Mouse (Mus musculus): Measurements from ENCODE around the gene Cox19.
"Not testable (repeated sequence)": the region's sequence is repeated elsewhere in the genome, so short reads cannot be mapped to it uniquely, and the experiment has no call there.

Gene Cox19
- long read RNA-seq, experiment 1, transcript Cox19-201 (3 exons, 2,461 nt), result major isoform, 40 of 40 reads
- long read RNA-seq, experiment 1, partial matches to known transcripts, result 0 of 40 reads
- long read RNA-seq, experiment 1, other reads (novel, unspliced or antisense), result 0 of 40 reads
- long read RNA-seq, experiment 2, transcript Cox19-201 (3 exons, 2,461 nt), result major isoform, 54 of 58 reads
- long read RNA-seq, experiment 2, partial matches to known transcripts, result 0 of 58 reads
- long read RNA-seq, experiment 2, other reads (novel, unspliced or antisense), result 1 of 58 reads

DNA sequence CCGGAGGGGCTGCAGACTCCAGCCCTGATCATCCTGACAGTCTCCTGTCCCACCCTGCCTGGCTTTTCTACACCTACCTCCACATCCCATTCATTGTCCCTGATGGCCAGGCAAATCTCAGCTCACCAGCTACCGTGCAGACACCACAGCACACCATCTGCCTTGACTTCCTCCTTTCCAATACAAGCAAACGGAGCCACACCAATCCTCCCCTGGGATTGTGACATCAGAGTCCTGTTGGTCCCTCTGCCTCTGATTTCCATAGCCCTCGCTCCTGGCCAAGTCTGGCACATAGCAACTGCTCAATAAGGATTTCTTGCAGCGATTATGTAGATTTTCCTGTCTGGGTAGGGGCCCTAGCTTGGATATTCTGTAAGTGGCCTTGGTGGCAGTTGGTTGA is at the start of gene Cox19:
Cox19 (minus strand) TSS at position 285 of the 400 bp plus-strand sequence.
- intact Hi-C loops (cut with DNase I), result no loop called here

DNA sequence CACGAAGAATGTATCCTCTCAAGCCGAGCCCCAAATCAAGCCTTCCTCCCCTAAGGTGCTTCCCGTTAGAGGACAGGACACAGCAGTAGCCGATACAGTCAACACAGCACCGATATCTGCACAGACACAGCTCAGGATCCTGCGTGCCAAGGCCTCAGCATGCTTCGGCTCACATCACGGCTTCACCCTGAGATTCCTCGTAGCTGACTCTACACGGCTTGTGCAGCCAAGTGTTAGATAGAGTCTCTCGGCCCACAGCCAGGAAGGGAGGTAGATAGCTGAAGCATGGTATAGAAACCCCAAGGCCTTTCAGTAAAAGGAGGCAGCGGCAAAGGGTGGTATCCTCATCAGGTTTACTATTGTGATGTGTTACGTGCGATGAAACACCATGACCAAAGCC is 48.8 kb upstream of the Cox19 start:
- intact Hi-C loops (cut with DNase I), result no loop called here

DNA sequence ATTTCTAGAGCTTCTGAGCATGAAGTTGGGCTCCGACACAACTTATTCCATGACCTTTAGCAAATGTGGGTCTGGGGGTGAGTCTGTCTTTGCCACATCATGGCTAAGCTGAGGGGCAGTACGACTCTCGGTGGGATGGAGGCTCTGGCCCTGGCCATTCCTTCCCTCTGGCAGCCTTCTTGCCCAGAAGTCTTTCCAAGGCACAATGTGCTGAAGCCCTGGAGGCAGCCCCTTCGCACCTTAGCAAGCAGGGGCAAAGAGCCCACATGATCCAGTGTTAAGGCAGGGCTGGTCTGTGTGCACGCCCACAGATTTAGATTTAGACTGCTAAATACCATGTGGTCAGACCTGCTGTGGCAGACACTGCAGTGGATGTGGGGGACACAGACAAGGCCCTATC is 47.6 kb upstream of the Cox19 start:
- intact Hi-C loops (cut with DNase I), result loop anchor here (1.0 kb wide), 1 partner anchor 34 kb away; no protein-coding TSS in a partner anchor

DNA sequence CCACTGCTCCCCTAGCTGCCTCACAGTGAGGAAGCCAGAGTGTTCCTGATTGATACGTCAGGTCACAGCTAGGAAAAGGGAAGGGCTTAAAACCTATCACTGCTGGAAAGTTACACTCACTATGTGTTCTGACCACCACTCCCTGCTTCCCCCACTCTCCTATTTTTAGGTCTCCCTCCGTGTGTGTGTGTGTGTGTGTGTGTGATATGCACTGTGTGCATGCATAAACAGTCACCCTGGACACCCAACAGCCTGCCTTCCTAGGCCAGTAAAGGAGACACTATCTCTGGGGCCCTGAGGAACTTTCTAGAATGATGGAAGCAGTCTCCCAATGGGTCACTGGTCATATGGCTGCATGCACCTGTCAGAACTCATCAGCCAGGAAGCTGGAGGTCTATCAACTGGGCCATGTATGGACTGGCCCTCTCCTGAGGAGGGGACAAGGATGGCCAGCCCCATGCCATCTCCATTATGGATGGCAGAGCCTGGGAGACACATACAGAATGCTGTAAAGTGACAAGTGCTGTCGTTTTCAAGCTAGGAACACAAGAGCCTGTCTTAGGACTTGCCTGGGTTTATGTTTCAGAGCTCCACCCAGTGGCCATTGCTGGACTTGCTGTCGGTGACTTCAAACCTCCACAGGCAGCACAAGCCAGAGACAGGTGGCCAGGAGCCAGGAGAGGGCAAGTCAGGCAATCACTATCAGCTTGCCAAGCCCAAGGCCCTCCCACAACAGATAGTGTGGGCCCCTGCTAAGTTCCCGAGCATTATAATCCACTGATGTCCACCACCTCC is 46.9 kb upstream of the Cox19 start:
- intact Hi-C loops (cut with DNase I), result loop anchor here (1.0 kb wide), 1 partner anchor 34 kb away; no protein-coding TSS in a partner anchor

DNA sequence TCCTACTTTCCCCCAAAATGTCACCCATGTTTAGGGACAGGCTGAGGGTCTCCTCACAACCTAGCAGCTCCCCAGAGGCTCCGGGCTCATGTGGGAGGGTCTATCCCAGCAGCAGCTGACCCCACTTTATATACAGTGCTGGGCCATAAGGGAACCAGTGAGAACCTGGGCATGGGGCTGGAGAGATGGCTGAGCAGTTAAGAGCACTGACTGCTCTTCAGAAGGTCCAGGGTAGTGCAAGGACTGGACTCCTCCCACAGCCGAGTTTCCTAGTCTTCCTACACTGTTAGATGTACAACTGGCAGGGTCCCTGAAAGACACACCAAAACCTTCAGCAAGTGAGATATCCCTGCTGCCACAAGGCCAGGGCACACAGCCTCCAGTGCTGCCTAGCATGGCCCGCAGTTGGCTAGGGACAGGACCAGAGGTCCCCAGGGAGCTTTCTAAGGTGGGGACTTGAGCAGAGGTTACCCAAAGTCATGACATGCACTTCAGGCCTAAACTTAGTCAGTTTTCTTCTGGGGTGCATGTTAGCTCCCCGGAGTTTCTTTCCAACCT is 46.2 kb upstream of the Cox19 start:
- intact Hi-C loops (cut with DNase I), result no loop called here

DNA sequence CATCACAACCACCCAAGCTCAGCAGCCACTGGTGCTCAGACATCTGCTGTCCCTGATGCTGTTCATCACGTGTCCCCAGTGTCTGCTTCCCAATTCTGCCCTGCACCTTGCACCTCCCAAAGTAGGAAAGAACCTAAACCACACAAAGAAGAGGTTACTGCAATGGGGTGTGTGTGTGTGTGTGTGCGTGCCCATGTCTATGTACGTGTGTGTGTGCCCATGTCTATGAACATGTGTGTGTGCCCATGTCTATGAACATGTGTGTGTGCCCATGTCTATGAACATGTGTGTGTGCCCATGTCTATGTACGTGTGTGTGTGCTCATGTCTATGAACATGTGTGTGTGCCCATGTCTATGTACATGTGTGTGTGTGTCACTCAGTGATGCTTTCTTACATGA is 44.3 kb upstream of the Cox19 start:
- intact Hi-C loops (cut with DNase I), result no loop called here

DNA sequence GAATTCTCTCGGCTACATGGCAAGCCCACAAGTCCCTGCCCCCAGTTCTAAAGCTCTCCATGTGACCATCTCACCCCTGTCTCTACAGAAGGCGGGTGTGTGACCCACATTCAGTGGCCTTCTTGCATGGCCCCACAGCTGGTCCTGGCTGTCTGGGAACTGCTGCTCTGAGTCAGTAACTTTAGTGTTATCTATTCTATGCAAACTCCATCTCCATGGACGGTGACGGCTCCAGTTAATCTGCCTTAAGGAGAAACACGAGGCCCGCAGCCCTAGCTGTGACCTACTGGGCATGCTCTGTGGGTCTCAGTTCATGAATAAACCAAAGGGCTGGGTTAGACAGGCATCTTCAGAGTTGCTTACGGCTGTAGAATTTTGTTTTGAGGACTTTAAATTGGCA is 43.2 kb upstream of the Cox19 start:
- intact Hi-C loops (cut with DNase I), result no loop called here

DNA sequence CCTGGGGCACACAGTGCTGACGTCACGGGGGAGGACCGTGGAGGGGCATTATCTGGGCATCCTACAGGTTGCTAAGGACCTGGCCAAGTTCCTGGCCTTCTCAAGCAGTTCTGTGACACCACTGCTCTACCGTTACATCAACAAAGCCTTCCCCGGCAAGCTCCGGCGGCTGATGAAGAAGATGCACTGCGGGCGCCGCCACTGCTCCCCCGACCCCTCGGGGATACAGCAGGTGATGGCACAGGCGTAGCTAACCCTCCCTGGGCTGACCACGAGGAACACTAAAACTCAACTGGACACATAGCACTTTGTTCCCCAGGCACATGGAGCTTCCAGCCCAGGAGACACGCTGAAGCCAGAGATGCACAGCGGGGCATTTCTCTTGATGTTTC is 42.0 kb upstream of the Cox19 start:
- intact Hi-C loops (cut with DNase I), result no loop called here

DNA sequence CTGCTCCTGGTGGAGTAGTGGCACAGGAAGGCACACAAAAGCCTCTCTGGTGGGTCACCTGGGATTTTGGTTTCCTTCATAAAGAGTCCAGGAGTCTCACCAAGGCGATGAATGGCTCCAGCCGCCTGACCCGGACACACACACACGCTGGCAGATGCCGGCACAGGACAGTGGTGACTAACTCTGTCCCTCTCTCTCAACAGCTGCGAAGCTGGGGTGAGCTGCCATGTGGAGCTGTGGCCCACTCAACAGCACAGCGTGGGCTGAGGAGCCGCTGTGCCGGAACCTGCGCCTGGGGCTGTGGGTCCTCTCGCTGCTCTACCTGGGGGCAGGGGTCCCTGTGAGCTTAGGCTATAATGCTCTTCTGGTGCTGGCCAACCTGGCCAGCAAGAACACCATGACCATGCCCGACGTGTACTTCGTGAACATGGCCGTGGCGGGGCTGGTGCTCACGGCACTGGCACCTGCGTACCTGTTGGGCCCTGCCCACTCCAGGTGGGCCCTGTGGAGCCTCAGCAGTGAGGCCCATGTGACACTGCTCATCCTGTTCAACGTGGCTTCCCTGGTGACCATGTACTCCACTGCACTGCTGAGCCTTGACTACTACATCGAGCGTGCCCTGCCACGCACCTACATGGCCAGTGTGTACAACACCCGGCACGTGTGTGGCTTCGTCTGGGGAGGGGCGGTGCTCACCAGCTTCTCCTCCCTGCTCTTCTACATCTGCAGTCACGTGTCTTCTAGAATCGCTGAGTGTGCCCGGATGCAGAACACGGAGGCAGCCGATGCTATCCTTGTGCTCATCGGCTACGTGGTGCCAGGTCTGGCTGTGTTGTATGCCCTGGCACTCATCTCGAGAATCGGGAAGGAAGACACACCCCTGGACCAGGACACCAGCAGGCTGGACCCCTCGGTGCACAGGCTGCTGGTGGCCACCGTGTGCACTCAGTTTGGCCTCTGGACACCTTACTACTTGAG is 41.3 kb upstream of the Cox19 start:
- intact Hi-C loops (cut with DNase I), result no loop called here

DNA sequence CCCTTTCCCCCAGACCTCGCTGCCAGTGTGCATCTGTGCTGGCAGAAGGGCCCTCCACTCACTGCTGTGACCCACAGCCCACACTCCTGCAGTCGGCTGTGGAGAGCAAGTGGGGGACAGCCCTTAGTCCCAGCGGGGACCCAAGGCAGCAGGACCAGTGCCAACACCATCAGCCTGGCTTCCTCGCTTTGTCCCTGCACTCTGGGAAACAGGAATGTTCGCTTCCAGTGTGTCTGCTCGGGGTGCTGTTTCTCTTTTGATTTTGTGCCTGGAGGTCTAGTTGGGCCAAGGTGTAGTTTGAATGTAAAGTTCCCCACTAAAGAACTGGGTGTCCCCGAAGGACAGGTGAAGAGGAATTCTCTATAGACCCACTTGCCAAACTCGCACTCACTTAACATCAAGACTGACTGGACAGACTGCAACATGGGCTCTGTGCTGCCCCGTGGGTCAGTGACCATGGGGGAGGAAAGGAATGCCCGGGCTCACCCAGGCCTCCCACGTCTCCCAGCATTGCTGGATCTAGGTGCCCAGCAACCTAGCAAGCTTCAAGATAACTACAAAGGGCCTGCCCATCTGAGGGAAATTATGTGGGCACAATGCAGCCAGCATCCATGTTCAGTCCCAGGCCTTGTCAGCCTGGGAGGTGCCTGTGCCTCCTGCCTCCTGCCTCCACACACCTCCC is 40.2 kb upstream of the Cox19 start:
- intact Hi-C loops (cut with DNase I), result no loop called here

DNA sequence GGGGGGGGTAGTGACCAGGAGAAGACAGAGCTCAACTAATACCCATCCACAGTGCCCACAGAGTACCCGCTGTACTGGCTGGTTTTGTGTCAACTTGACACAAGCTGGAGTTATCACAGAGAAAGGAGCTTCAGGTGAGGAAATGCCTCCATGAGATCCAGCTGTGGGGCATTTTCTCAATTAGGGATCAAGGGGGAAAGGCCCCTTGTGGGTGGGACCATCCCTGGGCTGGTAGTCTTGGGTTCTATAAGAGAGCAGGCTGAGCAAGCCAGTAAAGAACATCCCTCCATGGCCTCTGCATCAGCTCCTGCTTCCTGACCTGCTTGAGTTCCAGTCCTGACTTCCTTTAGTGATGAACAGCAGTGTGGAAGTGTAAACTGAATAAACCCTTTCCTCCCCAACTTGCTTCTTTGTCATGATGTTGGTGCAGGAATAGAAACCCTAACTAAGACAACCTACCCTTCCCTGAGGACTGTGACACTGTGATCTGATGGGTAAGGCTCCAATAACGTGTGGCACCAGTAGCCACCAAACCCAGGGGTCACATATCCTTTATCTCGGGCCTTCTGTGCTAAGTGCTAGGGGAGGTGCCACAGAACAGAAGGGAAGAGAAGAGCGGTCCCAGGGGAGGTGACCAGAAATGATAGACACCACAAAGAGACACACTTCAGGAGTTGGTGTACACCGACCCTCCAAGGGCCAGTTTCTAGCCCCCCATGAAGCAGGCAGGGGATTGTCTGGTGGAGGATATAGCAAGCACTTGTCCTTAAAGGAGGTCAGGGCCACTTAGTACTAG is 39.3 kb upstream of the Cox19 start:
- intact Hi-C loops (cut with DNase I), result not testable (repeated sequence)

DNA sequence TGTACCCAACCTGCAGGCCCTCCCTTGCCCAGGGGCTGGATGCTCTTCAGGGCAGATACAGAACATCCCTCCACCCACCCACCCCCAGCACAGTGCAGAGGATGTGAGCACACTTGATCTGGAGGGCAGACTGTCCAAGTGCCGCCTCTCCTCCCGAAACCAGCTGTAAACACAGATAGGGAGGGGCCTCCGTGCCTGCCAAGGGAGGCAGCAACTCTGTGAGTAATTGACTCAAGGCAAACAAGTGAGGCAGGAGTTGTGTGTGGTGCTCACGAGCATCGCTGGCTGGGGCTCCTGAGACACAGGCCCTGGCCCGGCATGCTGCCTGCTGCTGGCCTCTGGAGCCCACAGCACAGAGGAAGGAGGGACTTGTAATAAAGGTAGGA is 38.5 kb upstream of the Cox19 start:
- intact Hi-C loops (cut with DNase I), result no loop called here

DNA sequence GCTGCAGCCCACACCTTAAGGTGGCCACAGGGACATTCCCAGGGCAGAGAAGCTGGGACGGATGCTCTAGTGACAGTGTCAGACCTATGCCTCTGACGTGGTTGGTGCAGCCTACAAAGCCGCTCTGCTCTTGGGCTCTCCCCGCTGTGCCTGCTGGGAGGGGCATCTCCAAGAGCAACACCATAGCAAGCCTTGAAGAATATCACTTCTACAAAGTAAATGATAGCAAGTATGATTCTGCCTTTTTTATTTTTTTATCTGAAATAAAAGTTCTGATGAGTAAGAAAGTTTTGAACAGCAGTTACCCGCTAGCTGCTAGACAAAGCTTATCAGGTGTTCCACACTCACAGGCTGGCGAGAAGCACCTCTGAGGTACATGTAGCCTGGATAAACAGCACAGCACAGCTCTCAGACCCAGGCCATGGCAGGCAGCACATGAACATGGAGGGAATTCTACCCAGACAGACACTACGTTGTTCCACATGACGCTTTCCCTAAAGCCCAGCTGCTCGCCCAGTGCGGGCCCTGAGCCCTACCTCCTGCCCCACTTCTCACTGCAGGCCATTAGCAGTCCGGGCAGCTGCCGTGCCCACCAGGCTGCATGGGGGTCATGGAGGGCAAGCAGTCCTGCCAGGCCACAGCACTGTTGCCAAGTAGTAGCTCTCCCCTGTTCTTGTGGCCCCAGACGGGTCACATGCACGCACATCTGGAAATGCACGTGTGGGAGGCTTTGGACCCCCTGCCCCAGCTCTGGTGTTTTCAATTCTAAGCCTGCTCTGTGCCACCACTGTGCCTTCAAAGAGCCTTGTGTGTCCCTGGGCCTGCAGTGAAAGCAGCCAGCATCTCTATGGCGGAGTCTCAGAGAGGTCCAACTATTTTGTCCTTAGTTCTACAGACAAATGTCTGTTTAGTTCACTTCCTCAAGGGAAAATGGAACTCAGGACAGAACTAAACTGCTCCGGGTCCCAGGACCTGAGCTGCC is 37.8 kb upstream of the Cox19 start:
- intact Hi-C loops (cut with DNase I), result no loop called here

DNA sequence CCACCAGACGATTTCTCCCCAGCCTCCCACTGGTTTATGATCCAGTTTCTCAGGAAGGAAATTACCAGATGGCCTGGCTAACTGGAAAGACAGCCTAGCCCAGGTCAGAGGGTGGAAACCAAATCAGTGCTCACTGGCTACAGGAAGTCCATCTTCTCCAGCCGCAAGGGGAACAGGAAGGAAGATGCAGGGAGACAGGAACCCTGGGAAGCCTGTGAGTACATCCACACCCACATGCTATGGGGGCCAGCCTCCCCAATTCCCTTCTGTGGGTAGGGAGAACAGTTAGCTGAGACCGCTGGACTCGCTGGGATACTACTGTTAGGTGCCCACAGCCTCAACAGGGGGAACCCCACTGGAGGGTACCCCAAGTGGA is 37.0 kb upstream of the Cox19 start:
- intact Hi-C loops (cut with DNase I), result no loop called here

DNA sequence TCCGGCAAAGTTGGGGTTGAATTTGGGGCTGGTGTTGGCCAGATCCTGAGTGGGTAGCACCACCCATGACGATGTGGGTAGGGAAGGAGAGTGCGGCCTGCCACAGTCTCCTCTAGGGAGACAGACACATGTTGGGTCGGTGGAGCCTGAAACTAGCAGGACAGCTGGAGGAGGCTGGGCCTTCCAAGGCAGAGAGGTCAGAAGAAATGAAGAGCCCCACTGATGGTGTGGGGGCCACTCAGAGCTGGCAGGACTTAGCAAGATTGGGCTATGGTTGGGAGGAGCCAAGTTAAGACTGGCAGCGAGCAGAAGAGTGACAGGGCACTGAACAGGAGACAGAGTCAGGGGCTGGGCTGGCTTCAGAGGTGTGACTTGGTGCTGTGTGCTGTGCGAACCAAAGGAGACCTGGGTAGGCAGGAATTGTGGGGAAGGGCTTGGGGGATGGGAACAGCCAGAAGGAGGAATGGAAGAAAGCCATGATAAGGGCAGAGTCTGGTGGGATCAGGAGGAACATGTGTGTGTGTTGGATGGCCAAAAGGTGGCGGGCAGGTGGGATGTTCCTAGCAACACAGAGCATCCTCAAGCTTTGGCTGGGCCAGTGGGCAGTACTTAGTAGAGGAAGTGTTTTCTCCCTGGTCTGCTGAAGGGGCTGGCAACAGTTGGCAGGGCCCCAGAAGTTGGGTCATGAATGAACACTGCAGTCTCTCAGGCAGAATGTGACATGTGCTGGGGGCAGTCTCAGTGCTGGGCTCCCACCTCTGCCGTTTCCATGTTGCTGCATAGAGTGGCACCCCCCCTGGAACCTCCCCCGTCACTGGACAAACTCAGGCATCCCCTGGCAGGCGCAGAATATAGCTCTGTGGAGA is 36.3 kb upstream of the Cox19 start:
- intact Hi-C loops (cut with DNase I), result no loop called here

DNA sequence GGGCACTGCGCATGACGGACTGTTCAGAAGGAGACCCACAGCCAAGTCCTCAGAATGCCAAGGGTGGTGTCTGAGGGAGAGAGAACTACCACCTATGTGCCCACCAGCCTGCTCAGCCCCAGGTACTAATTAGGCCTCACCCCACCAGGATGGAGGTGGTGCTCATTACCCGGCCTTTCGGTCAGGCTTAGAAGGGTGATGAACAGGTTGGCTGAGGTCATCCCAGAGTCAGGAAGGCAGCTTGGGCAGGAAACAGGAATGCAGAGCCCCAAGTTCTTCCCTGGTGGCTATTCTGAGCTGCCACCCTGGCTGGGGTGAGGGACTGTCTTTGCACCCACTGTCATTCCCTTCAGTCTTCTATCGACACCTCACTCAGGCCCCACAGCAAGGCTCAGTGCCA is 34.8 kb upstream of the Cox19 start:
- intact Hi-C loops (cut with DNase I), result no loop called here

DNA sequence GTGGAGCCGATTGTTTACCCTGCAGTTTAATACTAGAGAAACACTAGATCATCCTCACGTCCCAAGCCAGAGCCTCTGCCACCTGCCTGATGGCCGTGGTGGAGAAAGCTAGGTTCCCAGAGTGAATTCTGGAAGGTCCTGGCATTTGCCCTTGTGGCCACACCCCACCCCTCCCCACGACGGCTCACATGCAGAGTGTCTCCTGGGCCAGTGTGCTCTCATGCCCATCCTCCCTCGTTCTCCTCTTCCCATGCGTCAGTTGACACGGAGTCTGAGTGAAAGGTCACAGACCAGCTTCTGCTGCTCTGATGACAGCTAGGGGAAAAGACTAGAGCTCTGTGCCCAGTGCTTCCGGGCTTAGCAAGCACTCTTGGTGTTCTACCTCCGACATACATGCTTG is 33.3 kb upstream of the Cox19 start:
- intact Hi-C loops (cut with DNase I), result no loop called here

DNA sequence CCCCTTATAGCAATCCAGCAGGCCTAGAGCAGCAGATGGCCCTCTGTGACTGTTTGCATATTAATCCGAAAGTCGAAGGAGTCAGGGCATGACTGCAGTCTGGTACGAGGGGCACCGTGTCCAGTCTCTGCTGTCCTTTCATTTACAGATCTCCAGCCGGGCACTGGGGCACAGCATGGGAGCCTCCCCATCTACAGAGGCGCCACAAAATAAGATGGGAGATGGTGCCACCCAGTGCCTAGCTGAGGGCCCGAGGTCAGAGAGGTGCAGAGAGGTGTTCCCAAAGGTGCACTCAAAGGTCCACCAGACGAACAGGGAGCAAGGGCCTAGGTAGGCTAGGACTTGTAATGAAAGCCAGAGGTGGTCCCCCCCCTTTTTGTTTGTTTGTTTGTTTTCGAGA is 32.0 kb upstream of the Cox19 start:
- intact Hi-C loops (cut with DNase I), result no loop called here
